Comparison of ENCODE assay signal across 14 mouse cellular contexts in genomic region chr11:33786572-33786971, GRCm38 (mm10).
DNase-seq lines count a peak whose midpoint lies in the region; ATAC-seq and TF ChIP-seq lines count a peak whose summit lies in the region.
"Had no signal": no experiment of that assay in that cellular context is flagged by ENCODE, and none has a peak within 500 bp of the region (broad histone marks: within the 10 kb centered on the region; RNA-seq: fewer than 3 reads in every experiment).

No protein-coding gene starts in this region.

- no peak overlapping the region for H3K4me2 ChIP-seq in forebrain, postnatal 0 days (ENCODE audit: low read depth)
- no peak overlapping the region for H3K4me2 ChIP-seq in kidney, embryonic 14.5 days (replicated peaks; ENCODE audit: low read depth, low read length)

- H3K9me3 ChIP-seq in forebrain, postnatal 0 days (ENCODE audit: low read length), result no peaks in the 10 kb centered on the region
- H3K9me3 ChIP-seq in kidney, embryonic 14.5 days (ENCODE audit: control insufficient read depth, low read length), result no peaks in the 10 kb centered on the region

- peak; percentile 80 for ATAC-seq in forebrain, postnatal 0 days
- ATAC-seq in kidney, embryonic 14.5 days (ENCODE audit: low FRiP score, low TSS enrichment), result no peak
- ATAC-seq: liver, postnatal 0 days had no signal

- no peak overlapping the region for H3K9ac ChIP-seq in forebrain, postnatal 0 days
- no peak overlapping the region for H3K9ac ChIP-seq in kidney, embryonic 14.5 days (ENCODE audit: low read depth, low read length)
- H3K9ac ChIP-seq: liver, postnatal 0 days had no signal

- H3K27ac ChIP-seq in layer of hippocampus, adult 2 months, result peak overlapping the region; percentile 43; the same call in 1 of the 2 replicates
- 0 out of 2 replicates have a peak overlapping the region, but pooled peaks have one; percentile 9 for H3K27ac ChIP-seq in forebrain, postnatal 0 days (ENCODE audit: low read depth, low read length)
- no peak overlapping the region for H3K27ac ChIP-seq in kidney, embryonic 14.5 days (ENCODE audit: low read depth, low read length)

- no peak overlapping the region for H3K4me3 ChIP-seq in layer of hippocampus, adult 2 months
- H3K4me3 ChIP-seq in forebrain, postnatal 0 days (ENCODE audit: low read depth, low read length), result no peak overlapping the region
- no peak overlapping the region for H3K4me3 ChIP-seq in kidney, embryonic 14.5 days (ENCODE audit: low read length)

- no peaks in the 10 kb centered on the region for H3K27me3 ChIP-seq in forebrain, postnatal 0 days (ENCODE audit: insufficient read depth, low read length)
- H3K27me3 ChIP-seq in kidney, embryonic 14.5 days (ENCODE audit: control insufficient read depth, insufficient read depth, low read length), result no peaks in the 10 kb centered on the region

- TF ChIP-seq CTCF in layer of hippocampus, adult 2 months (conservative IDR thresholded peaks at IDR 0.05), result no peak
- TF ChIP-seq CTCF in forebrain, postnatal 0 days (IDR thresholded peaks at IDR 0.05; ENCODE audit: low read depth), result no peak

- WGBS in forebrain, postnatal 0 days, result 14% methylated on average over 4 of the region's 4 CpGs
- WGBS in kidney, embryonic 14.5 days, result 88% methylated on average over 4 of the region's 4 CpGs

- peak in 1 of 2 experiments; percentile 23 for DNase-seq in layer of hippocampus, adult 2 months (ENCODE audit: low spot score in 2 of 2)
- DNase-seq in layer of hippocampus, postnatal 10 days (ENCODE audit: low spot score in 2 of 2), result no peak
- DNase-seq in right cerebral cortex, adult 18-20 months, result peak; percentile 33
- no peak for DNase-seq in right cerebral cortex, postnatal 10 days (ENCODE audit: low spot score in 2 of 2)
- peak; percentile 54 for DNase-seq in forebrain, postnatal 0 days
- DNase-seq in embryo, embryonic 10 days (ENCODE audit: low spot score), result no peak
- DNase-seq: cerebellum, adult 9-11 months; embryo, embryonic 11 days; gastrocnemius, postnatal 25 days; kidney, postnatal 4 days; liver, postnatal 0 days; right cerebral cortex, postnatal 4 days; thymus, postnatal 4 days had no signal

- no peaks in the 10 kb centered on the region for H3K36me3 ChIP-seq in forebrain, postnatal 0 days (ENCODE audit: insufficient read depth)
- no peaks in the 10 kb centered on the region for H3K36me3 ChIP-seq in kidney, embryonic 14.5 days (ENCODE audit: control insufficient read depth, insufficient read depth, low read length)

- H3K4me1 ChIP-seq in forebrain, postnatal 0 days (ENCODE audit: insufficient read depth), result peaks cover 4% of the 10 kb centered on the region; the same call in 1 of the 2 replicates
- H3K4me1 ChIP-seq in kidney, embryonic 14.5 days (ENCODE audit: control insufficient read depth, insufficient read depth, low read length), result no peaks in the 10 kb centered on the region

Comparison
In these comparisons a context has a peak if more than half of its experiments do, and no peak if none do; other contexts are left out.
1. DNase-seq: peak in right cerebral cortex, adult 18-20 months (single experiment) and forebrain, postnatal 0 days (single experiment); none in layer of hippocampus, postnatal 10 days (0 of 2), right cerebral cortex, postnatal 10 days (0 of 2) and embryo, embryonic 10 days (single experiment).